Mouse (Mus musculus) left cerebral cortex, adult 8-10 months (tissue): ENCODE data around the gene Fam78a. TPM values are rescaled to one million over a fixed set of nuclear protein-coding genes. Genes with fewer than 3 reads are reported as not detected.

Source experiments
- DNase-seq, 2 experiments: peaks; one replicate each; pipeline ENCODE4 v3.0.0; 2022; ENCODE audit warnings: low spot score in 2 of 2
- total RNA-seq, 4 experiments: library from RNA; stranded (reverse); gene quantifications; 2 replicates each; pipeline ENCODE4 v1.2.4; 2022

Fam78a gene
- total RNA-seq, 4 experiments from 2014 or later: 6.9 to 15.6 (median 8.9) TPM

DNA sequence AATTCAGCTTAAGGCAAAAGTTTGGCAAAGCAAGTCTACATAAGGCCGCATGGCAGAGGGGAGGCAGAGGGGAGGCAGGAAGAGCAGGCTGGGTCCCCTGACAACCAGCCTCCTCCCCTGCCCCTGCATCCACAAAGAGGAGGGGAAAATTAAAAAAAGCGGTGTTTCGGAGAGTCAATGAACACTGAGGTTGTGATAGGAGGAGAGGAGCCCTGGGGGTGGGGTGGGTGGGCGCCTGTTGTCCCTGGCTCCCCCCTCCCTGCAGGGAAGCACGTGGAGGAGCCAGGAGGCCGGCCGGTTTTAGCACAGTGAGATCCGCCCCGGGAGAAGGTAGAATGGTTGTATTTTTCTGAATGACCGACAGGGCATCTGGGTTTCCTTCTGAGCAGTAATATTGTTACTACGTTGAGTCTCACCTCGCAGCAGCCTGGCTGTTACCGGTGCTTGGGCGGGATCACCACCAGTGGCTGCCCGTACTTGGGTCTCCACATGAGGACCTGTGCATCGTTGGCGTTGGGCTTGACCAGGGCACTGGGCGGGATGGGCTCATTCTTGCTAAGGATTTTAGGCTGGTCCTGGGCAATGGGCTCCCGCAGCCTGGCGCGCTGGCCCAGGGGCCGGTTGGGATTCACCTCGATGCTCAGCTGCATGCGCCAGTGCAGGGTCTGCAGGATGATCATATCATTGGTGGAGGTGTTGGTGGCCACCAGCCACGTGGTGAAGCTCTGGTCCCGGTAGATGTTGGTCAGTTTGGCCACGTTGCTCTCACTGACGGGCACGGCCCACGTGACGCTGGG lies 15.6 kb downstream of the Fam78a start:
- DNase-seq: no peak

DNA sequence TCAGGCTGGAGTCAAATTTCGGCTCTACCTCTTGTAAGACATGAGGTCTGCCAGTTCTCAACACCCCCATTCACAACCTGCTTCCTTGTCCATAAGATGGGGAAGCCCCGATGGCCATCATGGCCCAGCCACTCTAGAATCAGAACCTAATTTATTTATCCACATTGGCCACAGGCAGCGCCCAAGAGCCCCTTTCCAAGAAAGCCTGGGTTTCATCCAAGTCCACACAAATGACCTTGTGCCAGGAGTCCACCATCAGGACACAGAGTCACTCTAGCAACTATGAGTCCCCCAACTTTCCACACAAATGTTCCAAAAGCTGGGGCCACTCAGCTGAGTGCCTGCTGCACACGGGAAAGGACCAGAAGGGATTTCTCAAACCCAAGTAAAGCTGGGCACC lies 18.7 kb downstream of the Fam78a start:
- DNase-seq: no peak

DNA sequence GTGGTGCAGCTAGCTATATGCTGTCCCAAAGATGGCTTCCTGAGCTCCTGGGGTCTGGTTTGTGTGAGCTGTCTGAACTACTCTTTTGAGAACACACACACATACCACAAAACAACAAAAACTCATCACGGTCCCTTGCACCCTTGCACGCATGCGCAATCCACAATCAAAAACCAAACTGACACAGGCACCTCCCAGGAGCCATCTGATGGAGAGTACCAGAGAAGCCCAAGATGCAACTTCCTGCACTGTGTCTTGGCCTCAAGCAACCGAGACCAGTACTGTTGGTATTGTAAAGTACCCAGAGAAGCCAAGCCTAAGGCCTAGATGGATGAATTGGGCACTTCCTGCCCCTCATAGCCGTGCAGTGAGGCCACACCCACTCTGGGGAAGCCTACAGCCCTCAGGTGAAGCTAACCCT lies 19.3 kb downstream of the Fam78a start:
- no peak for DNase-seq

DNA sequence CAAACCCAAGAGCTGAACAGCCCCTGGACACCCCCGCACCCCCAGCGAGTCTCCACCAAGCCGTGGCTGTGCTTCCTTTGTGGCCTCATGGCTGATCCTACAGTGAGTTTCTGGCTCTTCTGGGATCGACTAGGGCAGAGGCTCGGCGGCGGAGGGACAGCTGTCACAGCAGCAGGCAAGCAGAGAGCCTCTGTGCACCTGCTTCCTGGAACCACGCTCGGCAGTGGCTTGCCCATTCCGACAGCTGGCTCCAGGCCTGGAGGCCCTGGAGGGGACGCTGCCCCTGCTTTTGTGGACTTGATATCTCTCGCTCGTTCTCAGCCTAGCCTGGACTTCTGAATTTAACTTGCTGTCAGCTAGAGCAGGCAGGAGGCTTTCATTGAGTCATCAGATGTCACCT lies 19.7 kb downstream of the Fam78a start:
- no peak for DNase-seq

DNA sequence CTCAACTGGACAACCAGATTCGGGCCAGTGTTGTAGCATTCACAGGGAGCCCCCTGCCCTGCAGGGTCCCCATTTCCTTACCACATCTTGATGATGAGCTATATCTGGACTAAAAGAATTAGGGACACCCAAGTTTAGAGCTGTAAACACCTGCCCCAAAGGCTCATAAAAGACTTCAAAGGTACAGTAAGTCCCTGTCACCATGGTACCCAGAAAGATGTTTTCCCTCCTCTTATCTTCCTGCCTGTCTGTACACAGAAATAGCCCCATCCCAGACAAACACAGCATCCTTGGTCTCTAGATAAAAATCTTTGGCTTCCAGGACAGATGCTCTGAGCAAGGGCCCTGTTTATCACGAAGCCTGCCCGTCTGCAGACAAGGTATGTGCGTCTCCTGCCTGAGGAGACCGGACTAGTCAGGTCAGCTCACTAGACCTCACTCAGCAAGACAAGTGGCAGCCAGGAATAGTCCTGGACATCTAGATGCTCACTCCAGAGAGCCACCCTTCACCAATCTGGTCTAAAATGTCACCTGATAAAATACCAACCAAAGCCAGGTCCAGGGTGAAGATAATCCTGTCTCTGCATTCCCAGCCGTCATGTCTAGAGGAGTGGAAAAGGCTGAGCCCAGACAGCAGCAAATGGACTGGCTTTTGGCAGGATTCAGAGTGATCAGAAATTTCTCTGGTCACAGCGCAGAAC lies 21.1 kb downstream of the Fam78a start:
- no peak for DNase-seq

DNA sequence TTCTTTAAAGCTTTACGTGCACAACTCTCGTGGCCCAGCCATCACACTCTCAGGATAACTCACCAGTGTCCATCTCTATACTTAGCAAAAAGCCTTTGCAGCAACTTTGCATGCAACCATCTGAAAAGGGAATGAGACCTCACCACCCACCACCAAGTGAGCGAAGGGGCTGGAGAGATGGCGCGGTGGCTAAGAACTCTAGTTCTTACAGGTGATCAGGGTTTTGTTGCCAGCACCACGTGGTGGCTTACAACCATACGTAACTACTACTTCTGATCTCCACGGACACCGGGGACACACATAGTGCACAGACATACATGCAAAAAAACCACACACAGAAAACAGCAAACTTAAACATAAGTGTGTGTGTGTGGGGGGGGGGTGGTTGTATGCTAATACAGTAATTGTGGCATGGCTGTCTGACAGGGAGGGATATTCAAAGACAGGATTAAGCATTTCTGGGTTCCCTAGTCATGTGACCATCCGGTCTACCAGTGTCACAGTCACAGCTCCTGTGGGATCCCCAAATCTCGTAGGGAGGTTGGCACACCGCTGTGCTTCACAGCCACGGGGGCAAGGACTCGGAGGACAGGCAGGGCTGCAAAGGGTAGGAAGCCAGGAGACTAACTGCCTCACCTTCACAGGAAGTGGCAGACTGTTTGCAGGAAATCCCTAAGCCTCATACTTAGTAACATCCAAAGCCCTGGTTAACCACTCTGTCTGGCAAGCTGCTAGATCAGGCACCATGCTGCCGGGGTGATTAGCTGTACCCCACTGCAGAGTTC lies 21.8 kb downstream of the Fam78a start:
- DNase-seq: no peak

DNA sequence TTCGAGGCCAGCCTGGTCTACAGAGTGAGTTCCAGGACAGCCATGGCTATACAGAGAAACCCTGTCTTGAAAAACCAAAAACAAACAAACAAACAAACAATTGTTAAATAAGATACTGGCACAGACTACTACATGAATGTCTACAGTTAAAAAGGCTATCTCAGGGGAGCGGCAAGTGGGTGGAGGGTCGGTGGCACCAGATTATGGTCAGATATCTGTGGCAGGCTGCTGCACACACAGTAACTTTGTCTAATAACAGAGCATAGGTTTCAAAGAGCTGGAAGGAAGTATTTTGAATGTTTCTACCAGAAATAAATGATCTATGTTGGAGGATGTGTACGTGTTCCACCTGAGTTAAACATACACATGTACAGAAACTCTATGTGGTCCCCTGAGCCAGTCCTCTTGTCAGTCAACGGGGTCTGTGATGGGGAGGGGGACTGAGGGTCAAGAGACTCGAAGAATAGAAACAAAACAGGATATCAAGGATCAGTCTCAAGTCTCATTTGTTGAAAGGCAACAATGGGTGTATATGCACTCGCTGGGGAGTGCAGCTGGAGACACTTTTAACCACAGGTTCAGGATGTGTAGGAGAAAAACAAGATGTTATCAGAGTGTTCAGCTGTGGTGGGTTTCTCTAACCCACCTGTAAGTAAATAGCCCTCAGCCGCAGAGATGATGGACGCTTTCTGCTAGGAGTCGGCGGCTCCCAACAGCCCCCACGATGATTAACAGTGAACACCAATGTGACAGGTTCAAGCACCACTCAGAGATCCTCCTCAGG lies 22.7 kb downstream of the Fam78a start:
- DNase-seq: no peak

DNA sequence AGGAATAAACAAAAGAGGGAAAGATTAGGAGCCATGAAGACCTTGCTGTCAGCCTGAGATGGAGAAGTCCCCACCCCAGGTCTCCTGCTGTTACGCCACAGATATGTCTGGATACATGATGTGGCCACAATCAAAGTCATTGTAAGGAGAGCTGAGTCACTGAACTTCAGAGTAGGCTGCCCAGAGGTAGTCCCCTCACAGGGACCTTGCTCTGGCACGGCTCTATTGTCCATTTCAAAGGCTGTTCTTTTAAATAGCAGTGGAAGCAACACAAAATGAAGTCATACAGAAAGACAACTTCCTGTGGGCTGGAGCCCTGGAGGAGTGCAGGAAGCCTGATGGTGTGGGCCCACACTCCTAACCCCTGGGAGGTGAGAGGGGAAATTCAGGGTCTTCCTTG lies 23.5 kb downstream of the Fam78a start:
- no peak for DNase-seq

DNA sequence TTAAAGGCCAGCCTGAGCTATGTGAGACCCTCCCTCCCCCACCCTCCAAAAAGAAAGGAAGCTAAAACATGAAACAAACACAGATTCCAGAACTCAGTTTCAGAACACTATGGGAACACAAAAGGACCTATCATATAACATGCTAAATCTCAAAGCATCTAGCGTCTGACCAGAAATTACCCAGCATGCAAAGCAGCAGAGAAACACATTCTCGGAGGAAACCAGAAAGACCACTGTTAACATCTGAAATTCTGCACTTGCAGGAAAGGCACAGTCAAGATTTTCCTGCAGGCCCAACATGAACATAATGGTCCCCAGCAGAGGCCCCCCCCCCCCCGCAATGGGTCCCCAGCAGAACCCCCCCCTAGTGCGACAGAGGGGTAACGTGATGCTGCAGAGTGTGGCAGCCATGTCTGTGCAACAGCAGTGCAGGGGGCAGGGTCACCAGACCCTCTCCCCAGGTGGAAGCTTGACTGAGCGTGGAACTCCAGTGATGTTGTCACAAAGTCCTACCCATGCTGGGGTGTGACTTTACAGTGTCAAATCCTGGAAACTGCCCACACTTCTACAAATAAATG lies 24.3 kb downstream of the Fam78a start:
- DNase-seq: no peak

DNA sequence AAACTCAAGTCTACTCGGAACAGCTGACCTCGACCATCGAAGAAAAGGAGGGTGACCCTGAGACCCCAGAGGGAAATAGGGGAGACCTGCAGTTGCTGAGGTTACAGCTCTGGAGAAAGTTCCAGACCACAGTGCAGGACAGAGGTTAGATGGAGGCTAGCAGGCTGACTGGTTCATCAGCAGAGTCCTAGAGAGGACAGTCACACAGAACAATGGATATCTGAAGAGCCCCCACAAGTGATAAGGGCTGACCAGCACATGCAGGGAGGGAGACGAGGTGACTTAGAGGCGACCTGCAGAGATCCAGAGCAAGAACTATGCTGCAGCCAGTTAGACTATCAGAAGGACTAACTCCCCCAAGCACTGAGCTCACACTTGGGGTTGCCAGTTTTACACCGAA lies 25.0 kb downstream of the Fam78a start:
- DNase-seq: no peak

DNA sequence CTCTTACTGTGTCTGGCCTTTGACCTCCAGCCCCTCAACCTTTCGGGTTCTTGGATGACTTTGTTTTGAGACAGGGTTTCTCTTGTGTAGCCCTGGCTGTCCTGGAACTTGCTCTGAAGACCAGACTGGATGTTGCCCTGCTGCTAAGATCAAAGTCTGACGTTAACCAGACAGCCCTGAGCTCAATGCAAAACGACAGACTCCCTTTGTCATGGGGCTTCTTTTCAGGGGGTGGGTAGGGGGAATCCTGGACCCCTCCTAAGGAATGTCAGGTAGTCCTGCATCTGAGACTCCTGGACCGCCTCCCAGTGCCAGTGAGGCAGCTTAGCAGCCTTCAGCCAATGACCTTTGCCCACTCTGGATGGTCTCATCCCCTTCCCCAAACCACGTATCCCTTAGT lies 25.9 kb downstream of the Fam78a start:
- DNase-seq: no peak

DNA sequence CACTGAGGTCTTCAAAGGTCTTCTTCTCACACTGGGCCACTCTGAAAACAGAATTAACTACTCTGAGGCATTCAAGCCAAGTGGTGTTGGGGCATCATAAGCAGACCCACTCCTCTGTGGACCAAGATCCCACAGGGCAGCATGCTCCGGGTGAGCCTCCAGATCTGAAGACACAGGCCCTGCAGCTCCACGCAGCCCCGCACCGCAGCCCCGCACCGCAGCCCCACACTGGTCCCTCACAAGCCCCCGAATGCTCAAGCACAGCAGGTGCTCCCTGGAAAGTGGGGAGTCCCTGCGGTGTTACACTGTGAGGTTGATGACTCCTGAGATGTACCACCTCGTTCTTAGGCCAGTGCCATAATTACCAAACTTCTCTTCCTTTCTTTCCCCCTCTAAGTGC lies 26.4 kb downstream of the Fam78a start:
- DNase-seq: no peak

DNA sequence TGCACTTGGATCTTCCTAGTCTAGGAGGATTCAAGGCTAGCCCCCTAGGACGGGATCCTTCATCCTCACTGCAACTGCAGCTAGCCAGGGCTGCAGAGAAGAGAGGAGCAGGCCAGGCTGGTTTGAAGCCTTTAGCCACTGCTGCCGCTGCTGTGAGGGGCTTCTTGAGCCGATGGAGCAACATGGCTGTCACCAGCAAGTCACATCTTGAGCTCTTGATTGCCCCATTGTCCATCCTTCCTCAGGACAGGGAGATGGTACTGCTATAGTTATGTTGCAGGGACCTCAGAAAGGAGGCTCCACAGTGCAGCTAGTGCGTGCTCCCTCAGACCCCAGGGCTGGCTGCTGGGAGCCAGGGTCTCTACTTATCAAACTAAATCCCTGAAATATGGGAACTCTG lies 26.9 kb downstream of the Fam78a start:
- DNase-seq: no peak

DNA sequence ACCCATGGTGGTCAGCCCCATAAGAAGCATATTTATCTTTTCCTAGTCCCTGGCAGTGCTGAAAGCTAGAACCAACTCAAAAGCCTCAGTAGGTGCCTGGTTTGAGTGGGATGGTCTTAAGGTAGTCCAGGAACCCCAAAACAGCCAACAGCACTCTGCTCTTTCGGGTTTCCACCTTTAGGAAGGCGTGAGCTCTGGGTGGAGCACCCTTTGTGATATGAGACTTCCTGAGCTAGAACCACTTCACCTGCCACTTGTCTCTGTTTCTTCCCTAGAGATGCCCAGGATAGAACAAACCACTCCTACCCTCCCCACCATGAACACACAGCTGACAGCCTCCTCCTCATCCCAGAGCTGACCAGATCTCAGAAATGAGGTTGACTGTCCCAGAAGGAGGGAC lies 27.3 kb downstream of the Fam78a start:
- no peak for DNase-seq

DNA sequence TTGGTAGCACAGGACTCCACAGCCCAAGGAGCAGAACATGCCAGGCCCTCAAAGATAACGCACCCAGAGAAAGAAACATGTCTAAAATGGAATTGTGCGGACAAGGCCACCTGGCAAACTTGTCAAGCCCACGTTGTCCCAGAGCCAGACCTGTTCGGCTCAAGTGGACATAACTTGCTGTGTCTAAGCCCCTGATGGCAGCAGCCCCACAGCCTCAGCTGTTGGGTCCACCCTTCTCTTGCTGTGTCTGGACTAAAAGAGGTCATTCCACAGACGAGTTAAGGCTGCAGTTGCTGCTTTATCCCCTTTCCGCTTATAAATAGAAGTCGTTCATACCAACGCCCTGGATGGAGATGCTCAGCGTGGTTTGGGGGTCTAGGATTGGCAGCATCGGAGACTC lies 28.1 kb downstream of the Fam78a start:
- no peak for DNase-seq

DNA sequence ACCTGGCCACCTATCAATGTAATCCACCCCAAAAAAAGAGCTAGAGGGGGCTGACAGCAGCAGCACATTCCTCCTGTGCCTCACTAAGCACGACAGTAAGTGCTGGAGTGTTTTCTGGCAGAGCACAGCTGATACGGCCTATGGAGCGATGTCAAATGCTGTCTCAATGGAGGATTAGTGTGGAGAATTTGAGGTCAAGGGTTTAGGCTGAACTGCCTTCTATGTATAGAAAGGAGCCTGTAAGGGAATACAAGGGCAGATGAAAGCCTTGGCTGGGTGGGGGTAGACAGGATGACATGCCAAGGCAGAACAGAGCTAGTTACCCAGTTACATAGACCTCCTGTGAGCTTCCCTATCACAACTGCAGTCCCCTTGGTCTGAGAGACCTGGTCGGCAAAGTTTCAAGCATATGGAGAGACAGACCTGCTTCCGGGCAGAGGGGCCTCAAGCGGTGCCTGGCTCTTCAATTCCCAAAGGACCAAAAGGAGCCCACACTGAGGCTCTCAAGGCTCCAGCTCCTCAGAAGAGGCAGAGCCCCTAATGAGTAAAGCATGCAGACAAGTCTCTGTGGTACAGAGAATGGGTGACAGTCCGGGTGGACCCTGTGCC lies 29.2 kb downstream of the Fam78a start:
- no peak for DNase-seq

DNA sequence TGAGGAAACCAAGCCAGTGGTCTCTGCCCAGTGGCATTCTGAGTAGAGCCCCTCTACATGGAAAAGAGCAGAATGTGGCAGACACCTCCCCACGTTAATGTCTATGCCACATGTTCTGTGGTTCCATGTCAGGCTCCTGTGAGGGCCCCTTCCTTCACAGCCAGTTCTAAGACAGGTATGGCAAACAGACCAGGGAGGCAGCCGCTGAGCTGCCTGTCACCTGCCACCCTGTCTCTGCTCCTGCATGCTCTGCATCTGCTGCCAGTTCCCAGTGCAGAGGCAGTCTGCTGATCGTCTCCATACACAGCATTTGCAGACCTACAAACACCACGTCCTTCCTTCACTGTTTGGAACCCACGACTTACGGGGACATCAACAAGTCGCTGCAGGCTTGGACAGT lies 32.2 kb downstream of the Fam78a start:
- no peak for DNase-seq

DNA sequence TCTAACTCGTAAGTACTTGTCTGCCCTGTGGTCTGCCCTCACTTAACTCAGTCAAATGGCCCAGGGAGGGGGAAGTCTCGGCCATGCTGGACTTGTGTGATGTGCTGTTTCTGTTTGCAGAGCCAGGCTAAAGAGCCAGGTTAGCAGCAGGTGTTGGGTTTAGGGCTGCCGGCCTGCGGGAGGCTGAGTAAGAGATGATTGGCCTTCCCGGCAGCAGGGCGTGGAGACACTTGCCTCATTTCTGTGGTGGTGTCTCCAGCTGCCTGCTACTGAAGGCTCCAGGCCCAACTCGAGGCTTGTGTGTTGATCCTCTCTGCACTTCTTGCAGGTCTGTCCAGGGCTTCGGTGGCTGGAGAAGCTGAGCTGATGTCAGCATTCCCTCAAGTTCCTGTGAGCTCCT lies 32.9 kb downstream of the Fam78a start:
- DNase-seq: no peak

DNA sequence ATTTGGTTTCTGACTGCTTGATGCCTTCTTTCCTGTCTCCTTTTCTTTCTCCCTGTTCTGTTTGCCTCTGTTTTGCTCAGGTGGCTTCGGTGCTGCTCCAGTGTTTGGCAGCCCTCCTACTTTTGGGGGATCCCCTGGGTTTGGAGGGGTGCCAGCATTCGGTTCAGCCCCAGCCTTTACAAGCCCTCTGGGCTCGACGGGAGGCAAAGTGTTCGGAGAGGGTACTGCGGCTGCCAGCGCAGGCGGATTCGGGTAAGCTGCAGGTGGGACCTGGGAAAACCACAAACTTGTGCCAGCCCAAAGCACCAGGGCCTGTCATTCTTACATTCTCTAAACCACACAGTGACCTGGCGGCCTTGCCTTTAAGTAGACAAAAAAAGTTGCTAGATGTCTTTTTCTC lies 37.3 kb downstream of the Fam78a start:
- DNase-seq: no peak

DNA sequence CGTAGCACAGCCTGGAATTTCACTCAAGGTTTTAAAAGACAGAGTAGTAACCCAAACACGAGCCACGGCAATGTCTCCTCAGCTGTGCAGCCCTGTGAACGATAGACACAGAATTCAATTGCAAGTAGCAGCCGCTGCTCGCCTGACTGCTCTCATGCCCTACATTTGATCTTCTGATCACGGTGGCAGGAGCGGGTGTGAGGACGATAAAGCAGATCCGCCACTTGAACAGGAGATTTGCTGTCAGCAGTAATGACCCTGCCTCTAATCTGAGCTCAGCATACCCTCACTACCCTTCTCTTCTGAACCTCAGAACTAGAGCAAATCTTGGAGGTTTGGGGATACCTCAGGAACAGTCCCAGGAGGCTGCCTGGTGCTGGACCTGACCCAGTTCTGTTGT lies 38.6 kb downstream of the Fam78a start:
- no peak for DNase-seq

DNA sequence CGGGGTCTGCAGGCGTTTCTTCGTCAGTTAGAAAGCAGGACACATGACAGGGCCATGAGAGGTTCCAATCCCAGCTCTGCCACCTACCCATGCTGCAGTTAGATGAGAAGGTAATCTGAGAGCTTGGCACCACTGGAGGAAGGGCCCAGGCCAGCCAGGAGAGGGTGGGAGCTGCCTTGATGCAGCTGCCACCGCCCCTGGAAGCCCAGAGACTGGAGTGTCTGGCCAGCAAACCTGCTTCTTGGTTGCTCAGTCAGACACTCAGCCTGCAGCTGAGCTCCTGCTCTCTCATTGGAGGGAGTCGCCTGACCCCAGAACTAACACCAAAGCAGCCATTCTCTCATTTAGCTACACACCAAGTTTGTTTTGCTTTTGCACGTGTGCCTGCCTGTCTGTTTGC lies 39.3 kb downstream of the Fam78a start:
- no peak for DNase-seq
